Mouse (Mus musculus) embryonic facial prominence, embryonic 14.5 days (tissue): ENCODE results near the gene Ccl28. TPM values are rescaled to one million over a fixed set of nuclear protein-coding genes. Genes with fewer than 3 reads are reported as not detected.
"Not testable (repeated sequence)": the region's sequence is repeated elsewhere in the genome, so short reads cannot be mapped to it uniquely, and the experiment has no call there.

Experiments
- ATAC-seq: fragments of 200-750 bp; cut with Nextera tagmentation; 2 replicates; pipeline ENCODE4 v1.8.0; 2017; ENCODE audit warnings: low read depth, moderate number of reproducible peaks, moderate TSS enrichment
- DNase-seq: peaks from one replicate; pipeline ENCODE4 v3.0.0-alpha.2; 2015; ENCODE audit warnings: low spot score
- H3K27ac ChIP-seq: fragments of 300-500 bp; sonication (generic); replicated peaks from 2 replicates; pipeline ENCODE4 v1.5.1; 2014; ENCODE audit warnings: low read depth, mild to moderate bottlenecking, low read length, moderate library complexity
- H3K27me3 ChIP-seq: fragments of 300-500 bp; sonication (generic); replicated peaks from 2 replicates; pipeline ENCODE4 v1.6.1; 2014; ENCODE audit warnings: low read length; ENCODE audit not compliant: control insufficient read depth, insufficient read depth
- H3K36me3 ChIP-seq: fragments of 300-500 bp; sonication (generic); 2 replicates; pipeline ENCODE4 v1.6.1; 2014; ENCODE audit warnings: low read length, mixed read lengths; ENCODE audit not compliant: control insufficient read depth, insufficient read depth
- H3K4me1 ChIP-seq: fragments of 300-500 bp; sonication (generic); 2 replicates; pipeline ENCODE4 v1.6.1; 2014; ENCODE audit warnings: antibody characterized with exemption, low read length; ENCODE audit not compliant: control insufficient read depth, insufficient read depth
- H3K4me2 ChIP-seq: fragments of 300-500 bp; sonication (generic); 2 replicates; pipeline ENCODE4 v1.6.1; 2014; ENCODE audit warnings: low read depth, mild to moderate bottlenecking, low read length, moderate library complexity, mixed read lengths
- H3K4me3 ChIP-seq: fragments of 300-500 bp; sonication (generic); 2 replicates; pipeline ENCODE4 v1.5.1; 2014; ENCODE audit warnings: low read depth, mild to moderate bottlenecking, low read length
- H3K9ac ChIP-seq: fragments of 300-500 bp; sonication (generic); 2 replicates; pipeline ENCODE4 v1.6.1; 2014; ENCODE audit warnings: low read depth, mild to moderate bottlenecking, low read length, moderate library complexity, mixed read lengths
- H3K9me3 ChIP-seq: fragments of 300-500 bp; sonication (generic); 2 replicates; pipeline ENCODE4 v1.6.1; 2016; ENCODE audit warnings: low read length; ENCODE audit not compliant: control insufficient read depth
- WGBS: fragments of 180-500 bp; shearing (Covaris S2); extraction: QIAGEN DNeasy Blood & Tissue Kit; methylation state at CpG from one replicate; pipeline ENCODE4 v1.1.7; 2014; 5-methylcytosine and 5-hydroxymethylcytosine counted together
- polyA plus RNA-seq: library from polyadenylated mRNA; unstranded; fragments of >200 nt; fragmentation: Nextera tagmentation; extraction: Ambion mirVana; gene quantifications from 2 replicates; pipeline ENCODE4 v1.2.1, GENCODE M21; 2014

Gene Ccl28
- polyA plus RNA-seq, 1 experiment from 2014 or later, result not detected

DNA sequence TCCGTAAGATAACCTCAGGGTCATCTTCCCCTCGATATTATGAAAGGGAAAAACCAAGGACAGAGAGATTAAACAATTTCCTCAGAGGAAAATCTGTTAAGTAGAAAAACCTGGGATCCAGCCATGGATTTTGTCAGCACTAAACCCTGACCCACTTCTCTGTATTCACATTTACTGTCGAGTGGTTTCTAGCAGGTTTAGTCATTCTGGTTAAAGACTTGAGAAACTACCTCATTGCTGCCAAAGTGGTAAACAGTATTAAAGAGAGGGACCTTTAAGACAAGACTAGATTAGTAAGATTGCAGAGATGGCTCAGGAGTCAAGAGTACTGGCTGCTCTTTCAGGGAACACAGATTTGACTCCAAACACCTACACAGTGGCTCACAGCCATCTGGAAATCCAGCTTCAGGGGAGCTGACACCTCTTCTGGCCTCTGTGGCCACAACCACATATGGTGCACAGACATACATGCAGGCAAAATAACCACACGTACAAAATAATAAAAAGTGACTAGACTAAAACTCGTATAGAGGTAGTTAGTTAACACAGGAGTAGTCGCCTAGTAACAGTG is 33.3 kb downstream of the Ccl28 start:
- H3K9me3 ChIP-seq, result no peaks in the 10 kb centered on the region
- H3K36me3 ChIP-seq, result no peaks in the 10 kb centered on the region
- H3K27me3 ChIP-seq, result no peaks in the 10 kb centered on the region
- H3K27ac ChIP-seq, result no peak overlapping the region
- H3K4me3 ChIP-seq, result no peak overlapping the region
- no peak for ATAC-seq
- no peak overlapping the region for H3K9ac ChIP-seq
- H3K4me2 ChIP-seq, result no peak overlapping the region
- DNase-seq, result no peak
- no peaks in the 10 kb centered on the region for H3K4me1 ChIP-seq
- WGBS, result 63% methylated on average over 6 of the region's 6 CpGs

GRCm38 (mm10) chr13:119661420-119661819 is 37.8 kb downstream of the Ccl28 start:
- not testable (repeated sequence) for H3K4me3 ChIP-seq, H3K9ac ChIP-seq, DNase-seq, H3K4me2 ChIP-seq, H3K36me3 ChIP-seq, H3K27me3 ChIP-seq, ATAC-seq, H3K9me3 ChIP-seq, H3K4me1 ChIP-seq, H3K27ac ChIP-seq
- WGBS, result 53% methylated on average over 4 of the region's 9 CpGs

GRCm38 (mm10) chr13:119678794-119679193 is 55.2 kb downstream of the Ccl28 start:
- ATAC-seq, result no peak
- Histone ChIP-seq H3K4me3 (no peak overlapping the region), H3K27me3 (no peaks in the 10 kb centered on the region), H3K36me3 (no peaks in the 10 kb centered on the region), H3K9me3 (no peaks in the 10 kb centered on the region), H3K27ac (no peak overlapping the region), H3K9ac (no peak overlapping the region), H3K4me2 (no peak overlapping the region), H3K4me1 (no peaks in the 10 kb centered on the region)
- DNase-seq, result peak; percentile 16
- 39% methylated on average over 8 of the region's 8 CpGs for WGBS

GRCm38 (mm10) chr13:119679721-119680120 is 56.1 kb downstream of the Ccl28 start:
- no peak overlapping the region for H3K4me2 ChIP-seq
- peaks cover 3% of the 10 kb centered on the region; the same call in 1 of the 2 replicates for H3K4me1 ChIP-seq
- H3K9ac ChIP-seq, result no peak overlapping the region
- ATAC-seq, result no peak
- no peaks in the 10 kb centered on the region for H3K9me3 ChIP-seq
- H3K27me3 ChIP-seq, result no peaks in the 10 kb centered on the region
- DNase-seq, result no peak
- no peak overlapping the region for H3K27ac ChIP-seq
- H3K36me3 ChIP-seq, result no peaks in the 10 kb centered on the region
- H3K4me3 ChIP-seq, result no peak overlapping the region
- WGBS, result 68% methylated on average over 2 of the region's 2 CpGs

DNA sequence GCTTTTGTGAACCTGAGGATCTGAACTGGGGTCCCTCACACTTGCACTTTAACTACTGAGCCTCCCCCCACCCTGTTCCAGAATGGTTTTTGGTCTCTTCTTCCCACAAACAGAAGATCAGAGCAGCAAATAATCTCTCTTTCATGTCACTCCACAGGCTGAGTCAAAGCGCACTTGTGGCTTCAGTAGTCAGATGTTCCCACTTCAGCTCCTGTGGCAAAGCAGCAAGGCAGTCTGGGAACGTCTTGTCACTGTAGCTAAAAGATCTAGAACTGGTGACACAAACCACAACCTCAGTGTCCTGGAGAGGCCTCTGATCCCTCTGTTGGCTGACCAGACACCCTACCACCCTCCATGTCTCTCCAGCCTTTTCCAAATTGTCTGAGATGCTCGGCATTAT is 57.5 kb downstream of the Ccl28 start:
- no peak overlapping the region for H3K4me3 ChIP-seq
- no peak overlapping the region for H3K27ac ChIP-seq
- no peaks in the 10 kb centered on the region for H3K9me3 ChIP-seq
- H3K9ac ChIP-seq, result no peak overlapping the region
- H3K27me3 ChIP-seq, result no peaks in the 10 kb centered on the region
- no peak overlapping the region for H3K4me2 ChIP-seq
- WGBS, result 68% methylated on average over 3 of the region's 3 CpGs
- H3K4me1 ChIP-seq, result peaks cover 3% of the 10 kb centered on the region; the same call in 1 of the 2 replicates
- ATAC-seq (no peak), DNase-seq (no peak)
- H3K36me3 ChIP-seq, result no peaks in the 10 kb centered on the region

- no peak for DNase-seq
- WGBS, result 54% methylated on average over 11 of the region's 11 CpGs
- Histone ChIP-seq H3K4me2 (no peak overlapping the region), H3K36me3 (no peaks in the 10 kb centered on the region), H3K4me1 (peaks cover 3% of the 10 kb centered on the region; the same call in 1 of the 2 replicates), H3K4me3 (no peak overlapping the region), H3K27me3 (no peaks in the 10 kb centered on the region), H3K27ac (no peak overlapping the region), H3K9ac (no peak overlapping the region), H3K9me3 (no peaks in the 10 kb centered on the region)
- no peak for ATAC-seq
Measured at GRCm38 (mm10) chr13:119684416-119685177, 61.0 kb downstream of the Ccl28 start.

GRCm38 (mm10) chr13:119689709-119690038 is 66.1 kb downstream of the Ccl28 start:
- no peaks in the 10 kb centered on the region for H3K9me3 ChIP-seq
- H3K9ac ChIP-seq, result peak overlapping the region; percentile 45; the same call in 1 of the 2 replicates
- 8% methylated on average over 5 of the region's 5 CpGs for WGBS
- H3K4me1 ChIP-seq, result peaks cover 5% of the 10 kb centered on the region; the same call in 1 of the 2 replicates
- H3K27ac ChIP-seq, result peak overlapping the region; percentile 80
- ATAC-seq (no peak), DNase-seq (no peak)
- peak overlapping the region; percentile 78 for H3K4me3 ChIP-seq
- no peaks in the 10 kb centered on the region for H3K27me3 ChIP-seq
- H3K4me2 ChIP-seq, result peak overlapping the region; percentile 54
- no peaks in the 10 kb centered on the region for H3K36me3 ChIP-seq

DNA sequence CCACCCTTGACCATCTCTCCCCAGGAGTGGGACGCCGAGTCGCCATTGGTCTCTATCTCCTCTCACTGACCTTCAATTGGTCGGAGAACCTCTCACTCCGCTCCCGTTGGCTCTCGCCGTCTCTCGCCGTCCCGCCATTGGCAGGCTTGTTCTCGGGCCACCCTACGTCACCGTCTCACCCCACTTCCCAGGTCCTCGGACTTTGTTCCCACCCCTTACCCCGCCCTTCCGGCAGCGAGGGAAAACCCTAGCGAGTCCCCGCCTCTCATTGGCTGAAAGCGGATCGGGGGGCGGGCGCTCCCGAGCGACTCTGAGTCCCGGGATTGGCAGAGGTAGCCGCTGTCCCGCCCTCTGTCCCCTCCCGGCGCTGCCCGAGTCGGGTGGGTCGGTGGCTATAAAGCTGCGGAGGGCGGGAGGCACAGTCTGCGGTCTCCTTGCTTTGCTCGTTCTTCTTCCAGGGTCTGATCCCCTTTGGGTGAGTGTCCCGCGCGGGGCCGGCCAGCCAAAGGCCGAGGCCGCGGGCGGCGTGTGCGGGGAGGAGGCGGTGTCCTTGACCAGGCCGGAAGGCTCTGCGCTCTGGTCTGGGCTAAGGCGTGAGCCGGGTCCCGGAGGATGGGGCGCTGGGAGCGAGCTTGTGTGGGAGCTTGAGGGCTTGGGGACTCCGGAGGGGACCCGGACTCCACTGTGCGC is 66.6 kb downstream of the Ccl28 start, which contains the start of gene Hmgcs1:
Gene Hmgcs1 (plus strand): TSS at position 341 of the 690 bp plus-strand sequence.
- H3K4me2 ChIP-seq, result peak within 1 kb of the TSS; percentile 84
- H3K9ac ChIP-seq, result peak within 1 kb of the TSS; percentile 92
- 0 out of 2 replicates have a peak, but pooled peaks cover 3% of the 10 kb centered on the region for H3K36me3 ChIP-seq
- ATAC-seq, result peak; percentile 99
- H3K9me3 ChIP-seq, result no peaks in the 10 kb centered on the region
- peak within 1 kb of the TSS; percentile 96 for H3K27ac ChIP-seq
- no peaks in the 10 kb centered on the region for H3K27me3 ChIP-seq
- peaks cover 9% of the 10 kb centered on the region for H3K4me1 ChIP-seq
- DNase-seq, result peak; percentile 100
- peak within 1 kb of the TSS; percentile 78 for H3K4me3 ChIP-seq
- under 1% methylated on average over 49 of the region's 59 CpGs for WGBS
